Mouse (Mus musculus): ENCODE measurements around the gene Emilin2.

DNA sequence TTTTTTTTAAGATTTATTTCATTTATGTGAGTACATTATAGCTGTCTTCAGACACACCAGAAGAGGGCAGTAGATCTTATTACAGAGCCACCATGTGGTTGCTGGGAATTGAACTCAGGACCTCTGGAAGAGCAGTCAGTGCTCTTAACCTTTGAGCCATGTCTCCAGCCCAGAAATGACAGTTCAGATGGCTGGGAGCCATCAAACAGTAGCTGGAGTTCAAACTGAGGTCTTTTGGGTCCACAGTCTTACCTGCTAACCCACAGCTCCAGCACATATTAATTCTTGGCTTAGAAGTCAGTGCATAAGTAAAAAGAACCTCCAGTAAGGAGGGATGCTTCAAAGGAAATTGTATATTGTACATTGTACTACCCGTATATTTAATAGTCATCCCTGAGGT lies 102.9 kb downstream of the Emilin2 start:
- TF ChIP-seq POLR2A (IDR thresholded peaks at IDR 0.05; ENCODE audit: low read depth, low read length) (no peak), USF2 (conservative IDR thresholded peaks at IDR 0.05; ENCODE audit: low read depth, low read length) (no peak)

Data from CH12.LX (cell line).